Mouse (Mus musculus) ES-E14 (cell line): ENCODE data around the gene Nacc2.

Experiments used
- HCFC1 ChIP-seq: IDR thresholded peaks from 2 replicates; pipeline ENCODE4 v1.6.1; 2012; ENCODE audit warnings: low read length, inconsistent platforms, borderline replicate concordance; ENCODE audit not compliant: insufficient read depth
- MAFK ChIP-seq: IDR thresholded peaks from 2 replicates; pipeline ENCODE4 v1.6.1; 2014; ENCODE audit warnings: mild to moderate bottlenecking, low read depth, low read length, inconsistent platforms; ENCODE audit not compliant: insufficient read depth
- ZNF384 ChIP-seq: IDR thresholded peaks from 2 replicates; pipeline ENCODE4 v1.6.1; 2012; ENCODE audit warnings: low read depth, low read length, inconsistent platforms

- TF ChIP-seq HCFC1 (no peak), MAFK (no peak), ZNF384 (no peak)
Measured at GRCm38 (mm10) chr2:26056226-26056625, 66.8 kb downstream of the Nacc2 start.
